Mouse (Mus musculus): ENCODE results near the gene Mansc1.

Mansc1 gene

GRCm38 (mm10) chr6:134639210-134639609 lies 6.9 kb upstream of the Mansc1 start, which contains the start of gene Borcs5:
Gene Borcs5, plus strand, starts transcription at chr6:134639510.
- no peak for DNase-seq (ENCODE audit: low spot score)

GRCm38 (mm10) chr6:134636476-134636875 lies 4.2 kb upstream of the Mansc1 start:
- DNase-seq (ENCODE audit: low spot score): no peak

- no peak for DNase-seq (ENCODE audit: low spot score)
Observed at GRCm38 (mm10) chr6:134633553-134633952, 1.3 kb upstream of the Mansc1 start.

- DNase-seq (ENCODE audit: low spot score): no peak
Observed at GRCm38 (mm10) chr6:134632756-134633155, 468 bp upstream of the Mansc1 start.

- no peak for DNase-seq (ENCODE audit: low spot score)
Observed at GRCm38 (mm10) chr6:134630447-134630846, 1.8 kb downstream of the Mansc1 start.

- DNase-seq (ENCODE audit: low spot score): no peak
Observed at GRCm38 (mm10) chr6:134626564-134626963, 5.7 kb downstream of the Mansc1 start.

- DNase-seq (ENCODE audit: low spot score): no peak
Observed at GRCm38 (mm10) chr6:134625431-134625830, 6.9 kb downstream of the Mansc1 start.

- no peak for DNase-seq (ENCODE audit: low spot score)
Observed at GRCm38 (mm10) chr6:134621552-134621949, 10.7 kb downstream of the Mansc1 start.

- no peak for DNase-seq (ENCODE audit: low spot score)
Observed at GRCm38 (mm10) chr6:134620846-134621551, 11.3 kb downstream of the Mansc1 start.

GRCm38 (mm10) chr6:134620129-134620528 lies 12.2 kb downstream of the Mansc1 start:
- no peak for DNase-seq (ENCODE audit: low spot score)

GRCm38 (mm10) chr6:134617589-134617988 lies 14.7 kb downstream of the Mansc1 start:
- no peak for DNase-seq (ENCODE audit: low spot score)

- peak; percentile 96 for DNase-seq (ENCODE audit: low spot score)
Observed at GRCm38 (mm10) chr6:134614723-134615648, 17.3 kb downstream of the Mansc1 start.

GRCm38 (mm10) chr6:134614322-134614721 lies 18.0 kb downstream of the Mansc1 start:
- DNase-seq (ENCODE audit: low spot score): no peak

GRCm38 (mm10) chr6:134611896-134612295 lies 20.4 kb downstream of the Mansc1 start:
- DNase-seq (ENCODE audit: low spot score): no peak

- no peak for DNase-seq (ENCODE audit: low spot score)
Observed at GRCm38 (mm10) chr6:134610380-134610779, 21.9 kb downstream of the Mansc1 start.

GRCm38 (mm10) chr6:134606949-134607746 lies 25.1 kb downstream of the Mansc1 start:
- DNase-seq (ENCODE audit: low spot score): peak; percentile 85

GRCm38 (mm10) chr6:134606540-134606939 lies 25.7 kb downstream of the Mansc1 start:
- DNase-seq (ENCODE audit: low spot score): peak; percentile 42

- DNase-seq (ENCODE audit: low spot score): no peak
Observed at GRCm38 (mm10) chr6:134605196-134605595, 27.1 kb downstream of the Mansc1 start.

GRCm38 (mm10) chr6:134602371-134603003 lies 29.8 kb downstream of the Mansc1 start:
- peak; percentile 97 for DNase-seq (ENCODE audit: low spot score)

- DNase-seq (ENCODE audit: low spot score): peak; percentile 97
Observed at GRCm38 (mm10) chr6:134601766-134602165, 30.5 kb downstream of the Mansc1 start.

- DNase-seq (ENCODE audit: low spot score): peak; percentile 70
Observed at GRCm38 (mm10) chr6:134601130-134601529, 31.2 kb downstream of the Mansc1 start.

GRCm38 (mm10) chr6:134599239-134599638 lies 33.0 kb downstream of the Mansc1 start:
- no peak for DNase-seq (ENCODE audit: low spot score)
